Mouse (Mus musculus): ENCODE data around the gene Klk6.

- no peak for TF ChIP-seq CTCF (IDR thresholded peaks at IDR 0.05; ENCODE audit: control insufficient read depth, insufficient read depth, low read length)
- no peak for TF ChIP-seq POLR2A (IDR thresholded peaks at IDR 0.05; ENCODE audit: borderline replicate concordance, control insufficient read depth, low read depth, low read length)
Measured at GRCm38 (mm10) chr7:43874868-43875375, 50.6 kb downstream of the Klk6 start.

Measured in bone marrow, adult 2 months (tissue).